Mouse (Mus musculus): Measurements from ENCODE around the gene Gm49342. TPM values are rescaled to one million over a fixed set of nuclear protein-coding genes. Genes with fewer than 3 reads are reported as not detected.

The Gm49342 gene
- polyA plus RNA-seq, 1 experiment from 2014 or later: not detected

DNA sequence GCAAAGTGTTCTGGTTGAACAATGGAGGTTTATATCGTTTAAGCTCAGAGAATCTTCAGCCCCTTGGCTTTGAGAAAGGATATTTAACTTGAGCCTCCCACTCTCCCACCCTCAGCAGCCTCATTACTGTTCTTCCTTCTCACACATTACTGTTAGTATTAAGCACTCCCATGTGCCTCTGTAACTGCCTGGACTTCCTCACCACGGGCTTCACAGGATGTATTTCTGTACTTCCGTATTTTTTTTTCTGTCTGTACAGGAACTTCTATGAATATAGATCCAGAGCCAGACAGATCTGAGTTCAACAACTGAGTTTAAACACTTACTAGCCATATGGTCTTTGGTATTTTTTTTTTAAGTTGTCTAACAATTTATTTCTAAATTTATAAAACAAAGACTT lies 52.8 kb downstream of the Gm49342 start:
- Histone ChIP-seq H3K4me1 (replicated peaks) (no peaks in the 10 kb centered on the region), H3K27me3 (no peaks in the 10 kb centered on the region), H3K9ac (replicated peaks) (no peak overlapping the region), H3K36me3 (no peaks in the 10 kb centered on the region), H3K4me2 (replicated peaks) (no peak overlapping the region), H3K9me3 (no peaks in the 10 kb centered on the region), H3K27ac (no peak overlapping the region), H3K4me3 (replicated peaks) (no peak overlapping the region)
- WGBS: 85% methylated on average over 3 of the region's 3 CpGs
- no peak for ATAC-seq

DNA sequence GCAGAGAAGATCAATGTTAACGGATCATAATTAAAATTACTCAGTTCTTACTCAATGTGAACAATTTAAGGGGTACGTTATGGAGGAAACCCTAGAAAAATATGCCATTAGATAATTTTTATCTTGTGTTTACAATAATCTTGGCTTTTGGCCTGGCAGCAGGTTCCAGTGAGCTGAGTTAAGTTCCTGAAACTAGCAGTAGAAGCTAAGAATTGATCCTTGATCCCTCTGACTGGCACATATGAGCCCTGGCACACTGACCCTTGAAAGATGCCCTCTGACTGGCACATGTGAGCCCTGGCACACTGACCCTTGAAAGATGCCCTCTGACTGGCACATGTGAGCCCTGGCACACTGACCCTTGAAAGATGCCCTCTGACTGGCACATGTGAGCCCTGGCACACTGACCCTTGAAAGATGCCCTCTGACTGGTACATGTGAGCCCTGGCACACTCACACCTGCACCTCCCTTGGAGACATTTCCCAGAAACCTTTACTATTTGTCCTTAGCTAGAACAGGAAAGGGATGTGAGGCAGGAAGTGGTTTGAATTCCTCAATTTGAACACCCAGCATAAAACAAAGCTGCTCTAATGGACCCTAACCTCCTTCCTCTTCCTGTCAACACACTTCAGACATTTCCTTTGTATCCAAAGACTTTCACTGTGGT lies 53.8 kb downstream of the Gm49342 start:
- no peak overlapping the region for H3K9ac ChIP-seq (replicated peaks)
- H3K36me3 ChIP-seq: no peaks in the 10 kb centered on the region
- no peak overlapping the region for H3K4me2 ChIP-seq (replicated peaks)
- no peak overlapping the region for H3K27ac ChIP-seq
- 86% methylated on average over 2 of the region's 2 CpGs for WGBS
- no peak for ATAC-seq
- H3K9me3 ChIP-seq: no peaks in the 10 kb centered on the region
- no peaks in the 10 kb centered on the region for H3K27me3 ChIP-seq
- no peak overlapping the region for H3K4me3 ChIP-seq (replicated peaks)
- no peaks in the 10 kb centered on the region for H3K4me1 ChIP-seq (replicated peaks)

DNA sequence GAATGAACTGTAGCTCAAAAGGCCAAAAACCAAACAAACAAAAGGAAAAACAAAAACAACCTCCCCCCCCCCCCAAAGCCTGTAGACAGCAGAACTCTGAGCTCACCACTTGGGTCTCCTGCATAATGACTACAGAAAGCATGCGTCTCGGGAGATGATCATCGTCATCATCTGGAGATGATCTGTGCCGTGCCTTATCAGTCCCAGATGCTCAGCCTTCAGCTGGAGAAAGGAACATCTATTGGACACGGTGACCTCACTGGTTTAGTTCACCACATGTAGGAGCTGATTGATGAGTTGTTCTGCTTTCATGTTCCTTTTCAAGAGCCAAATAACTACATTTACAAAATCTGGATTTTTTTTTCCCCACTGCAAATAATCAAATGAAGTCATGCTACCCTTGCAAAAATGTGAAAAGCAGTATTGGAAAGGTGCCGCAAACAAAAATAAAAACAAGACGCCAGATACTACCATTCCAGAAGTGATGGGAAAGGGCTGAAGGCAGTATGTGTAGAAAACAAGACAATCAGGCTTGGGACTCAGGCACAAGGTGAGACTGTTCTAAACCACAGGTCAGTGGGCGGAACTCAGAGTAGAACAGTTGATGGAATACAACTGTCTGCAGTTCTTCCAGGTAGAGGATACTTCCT lies 63.0 kb downstream of the Gm49342 start, which contains the start of gene Rnase10:
Gene Rnase10 (plus strand): TSS at position 600 of the 650 bp plus-strand sequence.
- WGBS: 89% methylated on average over 8 of the region's 8 CpGs
- Histone ChIP-seq H3K9ac (replicated peaks) (no peak within 1 kb of the TSS), H3K27me3 (no peaks in the 10 kb centered on the region), H3K9me3 (no peaks in the 10 kb centered on the region), H3K4me3 (replicated peaks) (no peak within 1 kb of the TSS), H3K4me1 (replicated peaks) (no peaks in the 10 kb centered on the region), H3K4me2 (replicated peaks) (no peak within 1 kb of the TSS), H3K27ac (no peak within 1 kb of the TSS), H3K36me3 (no peaks in the 10 kb centered on the region)
- ATAC-seq: no peak

DNA sequence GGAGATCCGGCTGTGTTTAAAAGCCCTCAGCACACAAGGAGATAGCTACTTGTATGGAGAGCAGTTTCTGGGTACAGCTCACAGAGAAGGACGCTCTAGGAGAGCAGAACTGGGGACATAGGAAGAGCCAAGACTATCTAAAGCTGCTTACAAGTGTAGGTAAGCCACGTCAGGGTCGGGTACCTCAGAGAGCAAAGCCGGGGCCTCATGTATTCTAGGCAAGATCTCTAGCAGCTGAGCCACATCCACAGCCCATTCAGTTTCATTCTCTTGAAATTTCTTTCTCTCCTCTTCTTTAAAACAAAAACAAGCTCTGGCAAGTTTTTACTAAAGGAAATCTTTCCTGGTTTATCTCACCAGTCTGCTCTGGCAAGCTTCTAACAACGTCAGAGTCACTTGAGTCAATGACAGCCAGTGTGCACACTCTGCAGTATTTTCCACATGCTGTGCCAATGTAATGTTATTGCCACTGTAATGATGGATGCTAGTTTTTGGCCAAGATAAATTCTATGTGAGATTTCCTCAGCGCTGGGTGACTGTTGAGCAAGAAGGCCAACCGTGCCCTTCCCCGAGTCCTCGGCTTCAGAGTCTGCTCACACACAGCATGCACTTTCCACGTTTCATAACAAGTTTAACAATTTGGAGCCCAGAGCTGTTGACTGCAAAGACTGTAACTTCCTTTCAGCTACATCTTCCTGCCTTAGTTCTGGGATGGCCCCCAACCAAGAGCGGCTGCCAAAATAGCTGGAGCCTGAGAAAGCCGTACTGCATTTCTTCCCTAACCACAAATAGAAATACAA lies 63.8 kb downstream of the Gm49342 start:
- no peaks in the 10 kb centered on the region for H3K27me3 ChIP-seq
- H3K4me1 ChIP-seq (replicated peaks): no peaks in the 10 kb centered on the region
- no peaks in the 10 kb centered on the region for H3K9me3 ChIP-seq
- no peak overlapping the region for H3K27ac ChIP-seq
- WGBS: 86% methylated on average over 13 of the region's 13 CpGs
- H3K36me3 ChIP-seq: no peaks in the 10 kb centered on the region
- ATAC-seq: no peak
- no peak overlapping the region for H3K4me2 ChIP-seq (replicated peaks)
- no peak overlapping the region for H3K4me3 ChIP-seq (replicated peaks)
- H3K9ac ChIP-seq (replicated peaks): no peak overlapping the region

DNA sequence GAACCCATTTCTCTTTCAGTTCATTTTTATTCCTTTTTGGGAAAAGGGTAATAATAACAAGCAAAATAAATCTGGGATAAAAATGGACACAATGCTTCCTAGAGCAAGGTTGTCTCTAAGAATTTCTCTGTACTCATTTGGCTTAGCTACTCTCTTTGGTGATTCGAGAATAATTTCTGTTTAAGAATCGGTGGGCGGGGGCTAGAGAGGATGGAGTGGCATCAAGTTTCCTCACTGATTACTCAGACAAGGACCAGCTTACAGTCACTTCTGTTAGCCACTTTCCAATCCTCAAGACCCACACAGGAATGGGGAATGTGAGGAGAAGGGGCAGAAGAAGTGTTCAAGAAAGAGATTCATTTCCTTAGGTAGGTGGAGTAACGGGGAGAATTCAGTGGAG lies 64.5 kb downstream of the Gm49342 start:
- Histone ChIP-seq H3K4me1 (replicated peaks) (no peaks in the 10 kb centered on the region), H3K9ac (replicated peaks) (no peak overlapping the region), H3K27ac (no peak overlapping the region), H3K4me2 (replicated peaks) (no peak overlapping the region), H3K4me3 (replicated peaks) (no peak overlapping the region), H3K9me3 (no peaks in the 10 kb centered on the region), H3K36me3 (no peaks in the 10 kb centered on the region), H3K27me3 (no peaks in the 10 kb centered on the region)
- 90% methylated on average over 4 of the region's 4 CpGs for WGBS
- no peak for ATAC-seq

GRCm38 (mm10) chr14:51009572-51009971 lies 65.3 kb downstream of the Gm49342 start:
- H3K36me3 ChIP-seq: no peaks in the 10 kb centered on the region
- no peaks in the 10 kb centered on the region for H3K4me1 ChIP-seq (replicated peaks)
- no peak overlapping the region for H3K9ac ChIP-seq (replicated peaks)
- no peak overlapping the region for H3K4me3 ChIP-seq (replicated peaks)
- no peak overlapping the region for H3K27ac ChIP-seq
- no peaks in the 10 kb centered on the region for H3K9me3 ChIP-seq
- H3K4me2 ChIP-seq (replicated peaks): no peak overlapping the region
- no peaks in the 10 kb centered on the region for H3K27me3 ChIP-seq
- WGBS: 85% methylated on average over 6 of the region's 6 CpGs
- ATAC-seq: no peak

Other genes with a start within 250 kb of the Gm49342 start
- gene Olfr748, start 237.1 kb upstream of the Gm49342 start, polyA plus RNA-seq (2015; fragmentation: Nextera tagmentation; extraction: Ambion mirVana): not detected in 2 replicates
- gene Olfr749, start 199.4 kb upstream of the Gm49342 start, polyA plus RNA-seq (2015; fragmentation: Nextera tagmentation; extraction: Ambion mirVana): not detected in 2 replicates
- gene Ttc5, start 159.0 kb upstream of the Gm49342 start, polyA plus RNA-seq (2015; fragmentation: Nextera tagmentation; extraction: Ambion mirVana): 130 and 136 TPM in 2 replicates
- 0.11 TPM in 1 of 2 replicates, not detected in the other for gene Ccnb1ip1, start 136.8 kb upstream of the Gm49342 start, polyA plus RNA-seq (2015; fragmentation: Nextera tagmentation; extraction: Ambion mirVana)
- 48.4 and 50.6 TPM in 2 replicates for gene Parp2, start 136.7 kb upstream of the Gm49342 start, polyA plus RNA-seq (2015; fragmentation: Nextera tagmentation; extraction: Ambion mirVana)
- gene Tep1, start 74.0 kb upstream of the Gm49342 start, polyA plus RNA-seq (2015; fragmentation: Nextera tagmentation; extraction: Ambion mirVana): 2.7 and 4.5 TPM in 2 replicates
- 0.52 and 0.65 TPM in 2 replicates for gene Klhl33, start 47.0 kb upstream of the Gm49342 start, polyA plus RNA-seq (2015; fragmentation: Nextera tagmentation; extraction: Ambion mirVana)
- 127 and 130 TPM in 2 replicates for gene Osgep, start 19.6 kb upstream of the Gm49342 start, polyA plus RNA-seq (2015; fragmentation: Nextera tagmentation; extraction: Ambion mirVana)
- 279 and 280 TPM in 2 replicates for gene Apex1, start 19.5 kb upstream of the Gm49342 start, polyA plus RNA-seq (2015; fragmentation: Nextera tagmentation; extraction: Ambion mirVana)
- 78.9 and 85.3 TPM in 2 replicates for gene Pip4p1, start 13.7 kb upstream of the Gm49342 start, polyA plus RNA-seq (2015; fragmentation: Nextera tagmentation; extraction: Ambion mirVana)
- gene Pnp, start 13.4 kb upstream of the Gm49342 start, polyA plus RNA-seq (2015; fragmentation: Nextera tagmentation; extraction: Ambion mirVana): 29.1 and 31.1 TPM in 2 replicates
- 0.23 and 0.55 TPM in 2 replicates for gene Pnp2, start 11.5 kb downstream of the Gm49342 start, polyA plus RNA-seq (2015; fragmentation: Nextera tagmentation; extraction: Ambion mirVana)
- not detected in 2 replicates for gene Rnase10, start 63.2 kb downstream of the Gm49342 start, polyA plus RNA-seq (2015; fragmentation: Nextera tagmentation; extraction: Ambion mirVana)
- not detected in 2 replicates for gene Rnase9, start 97.4 kb downstream of the Gm49342 start, polyA plus RNA-seq (2015; fragmentation: Nextera tagmentation; extraction: Ambion mirVana)
- not detected in 2 replicates for gene Rnase11, start 105.6 kb downstream of the Gm49342 start, polyA plus RNA-seq (2015; fragmentation: Nextera tagmentation; extraction: Ambion mirVana)
- gene Rnase12, start 113.1 kb downstream of the Gm49342 start, polyA plus RNA-seq (2015; fragmentation: Nextera tagmentation; extraction: Ambion mirVana): not detected in 2 replicates
- 0.03 TPM in 1 of 2 replicates, not detected in the other for gene Olfr750, start 129.9 kb downstream of the Gm49342 start, polyA plus RNA-seq (2015; fragmentation: Nextera tagmentation; extraction: Ambion mirVana)
- gene Rnase4, start 146.6 kb downstream of the Gm49342 start, polyA plus RNA-seq (2015; fragmentation: Nextera tagmentation; extraction: Ambion mirVana): 7.4 and 10.6 TPM in 2 replicates
- 2.2 and 2.6 TPM in 2 replicates for gene Ang, start 146.6 kb downstream of the Gm49342 start, polyA plus RNA-seq (2015; fragmentation: Nextera tagmentation; extraction: Ambion mirVana)
- gene Eddm3b, start 169.9 kb downstream of the Gm49342 start, polyA plus RNA-seq (2015; fragmentation: Nextera tagmentation; extraction: Ambion mirVana): not detected in 2 replicates
- 0.30 and 0.41 TPM in 2 replicates for gene Rnase6, start 179.4 kb downstream of the Gm49342 start, polyA plus RNA-seq (2015; fragmentation: Nextera tagmentation; extraction: Ambion mirVana)
- gene Rnase1, start 202.3 kb downstream of the Gm49342 start, polyA plus RNA-seq (2015; fragmentation: Nextera tagmentation; extraction: Ambion mirVana): not detected in 2 replicates
- not detected in 2 replicates for gene Rnase2b, start 217.7 kb downstream of the Gm49342 start, polyA plus RNA-seq (2015; fragmentation: Nextera tagmentation; extraction: Ambion mirVana)

Data from midbrain, embryonic 13.5 days (tissue).